Mouse (Mus musculus): ENCODE measurements around the gene Mug2. TPM values are rescaled to one million over a fixed set of nuclear protein-coding genes. Genes with fewer than 3 reads are reported as not detected.
A peak's percentile ranks its signal among the peaks of the same experiment; 100 is the strongest.
"Not testable (repeated sequence)": the region's sequence is repeated elsewhere in the genome, so short reads cannot be mapped to it uniquely, and the experiment has no call there.

The Mug2 gene
- total RNA-seq (2014; rRNA removed), result not detected in 2 replicates
- polyA plus RNA-seq (2015; fragmentation: Nextera tagmentation; extraction: Ambion mirVana), result not detected in 2 replicates

GRCm38 (mm10) chr6:122006461-122006860 lies at the start of gene Mug2:
Gene Mug2, plus strand, starts transcription at chr6:122006761.
- H3K27ac ChIP-seq; H3K9ac ChIP-seq (replicated peaks; ENCODE audit: low read length); H3K4me3 ChIP-seq (ENCODE audit: low read length); H3K27me3 ChIP-seq (ENCODE audit: insufficient read depth, low read length); ATAC-seq; H3K4me2 ChIP-seq (ENCODE audit: low read depth, low read length); H3K4me1 ChIP-seq (ENCODE audit: insufficient read depth, low read length); H3K9me3 ChIP-seq (ENCODE audit: low read length); H3K36me3 ChIP-seq (ENCODE audit: insufficient read depth, low read length); DNase-seq (ENCODE audit: low spot score): not testable (repeated sequence)
- WGBS, result no CpG with 5 or more reads among the region's 3 CpGs

DNA sequence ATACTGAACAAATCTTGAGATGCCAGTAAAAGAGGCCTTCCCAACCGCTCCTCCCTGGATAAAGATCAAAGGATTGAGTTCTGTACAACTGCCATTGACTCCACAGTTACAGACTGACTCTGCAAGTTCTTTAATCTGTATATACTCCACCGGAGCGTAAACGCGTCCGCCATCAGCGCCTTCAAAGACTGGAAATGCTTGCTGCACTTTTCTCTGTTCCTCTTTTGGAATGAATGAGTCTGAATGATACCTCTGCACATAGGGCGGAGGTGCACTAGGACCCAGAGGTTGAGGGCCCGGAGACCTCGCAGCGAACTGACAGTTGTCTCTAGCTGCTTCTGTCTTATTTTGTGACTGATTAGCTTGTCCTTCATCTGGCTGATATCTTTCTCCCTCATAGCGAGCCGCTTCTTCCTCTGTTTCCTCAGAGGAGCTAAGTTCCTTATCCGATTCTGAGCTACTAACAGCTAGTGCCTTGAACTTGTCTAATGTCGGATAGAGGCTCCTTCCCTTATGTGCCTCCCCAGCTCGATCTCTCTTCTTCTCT lies 48.7 kb upstream of the Mug2 start:
- H3K27me3 ChIP-seq (ENCODE audit: insufficient read depth, low read length); H3K4me2 ChIP-seq (ENCODE audit: low read depth, low read length); H3K9me3 ChIP-seq (ENCODE audit: low read length); H3K9ac ChIP-seq (replicated peaks; ENCODE audit: low read length); H3K4me3 ChIP-seq (ENCODE audit: low read length); H3K27ac ChIP-seq; H3K4me1 ChIP-seq (ENCODE audit: insufficient read depth, low read length); H3K36me3 ChIP-seq (ENCODE audit: insufficient read depth, low read length); DNase-seq (ENCODE audit: low spot score); ATAC-seq: not testable (repeated sequence)
- 91% methylated on average over 16 of the region's 16 CpGs for WGBS

DNA sequence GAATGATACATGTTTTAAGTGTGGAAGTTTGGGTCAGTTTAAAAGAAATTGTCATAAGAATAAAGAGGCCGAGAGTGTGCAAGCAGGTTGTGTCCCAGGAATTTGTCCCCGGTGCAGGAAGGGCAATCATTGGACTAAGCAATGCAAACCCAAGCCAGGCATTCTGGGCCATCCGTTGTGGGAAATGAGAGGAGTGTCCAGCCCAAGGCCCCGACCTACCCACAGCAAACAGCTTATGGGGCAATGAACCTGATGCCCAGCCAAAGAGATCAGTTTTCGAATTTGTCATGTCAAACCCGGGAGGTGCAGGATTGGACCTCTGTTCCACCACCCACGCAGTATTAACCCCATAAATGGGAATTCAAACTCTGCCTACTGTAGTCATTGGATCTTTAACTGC lies 30.9 kb upstream of the Mug2 start:
- DNase-seq (ENCODE audit: low spot score), result no peak
- H3K27ac ChIP-seq, result no peak overlapping the region
- H3K27me3 ChIP-seq (ENCODE audit: insufficient read depth, low read length), result no peaks in the 10 kb centered on the region
- H3K9ac ChIP-seq (replicated peaks; ENCODE audit: low read length), result no peak overlapping the region
- ATAC-seq, result no peak
- WGBS, result 78% methylated on average over 7 of the region's 7 CpGs
- no peaks in the 10 kb centered on the region for H3K36me3 ChIP-seq (ENCODE audit: insufficient read depth, low read length)
- no peak overlapping the region for H3K4me3 ChIP-seq (ENCODE audit: low read length)
- no peak overlapping the region for H3K4me2 ChIP-seq (ENCODE audit: low read depth, low read length)
- H3K9me3 ChIP-seq (ENCODE audit: low read length), result no peaks in the 10 kb centered on the region
- no peak for TF ChIP-seq CTCF (IDR thresholded peaks at IDR 0.05; ENCODE audit: low read depth)
- H3K4me1 ChIP-seq (ENCODE audit: insufficient read depth, low read length), result no peaks in the 10 kb centered on the region

DNA sequence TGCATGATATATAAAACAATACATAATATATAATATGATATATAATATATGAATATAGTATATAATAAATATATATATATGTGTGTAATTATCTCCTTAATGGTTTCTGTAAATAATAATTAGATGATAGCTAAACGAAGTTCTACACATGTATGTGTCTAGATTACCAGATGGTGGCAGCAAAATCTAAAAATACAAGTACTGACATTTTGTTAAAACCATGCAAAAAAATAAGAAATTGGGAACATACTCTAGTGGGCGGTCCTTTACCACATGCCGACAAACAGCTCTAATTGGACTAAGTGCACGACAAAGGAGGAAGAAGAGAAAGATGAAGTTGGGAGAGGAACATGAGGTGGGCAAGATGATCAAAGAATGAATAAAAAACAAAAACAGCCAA lies 94.3 kb downstream of the Mug2 start:
- ATAC-seq (no peak), DNase-seq (ENCODE audit: low spot score) (peak; percentile 2)
- WGBS, result 81% methylated on average over 4 of the region's 4 CpGs

GRCm38 (mm10) chr6:122101671-122102070 lies 95.1 kb downstream of the Mug2 start:
- Histone ChIP-seq H3K36me3 (ENCODE audit: insufficient read depth, low read length) (no peaks in the 10 kb centered on the region), H3K27me3 (ENCODE audit: insufficient read depth, low read length) (no peaks in the 10 kb centered on the region), H3K4me1 (ENCODE audit: insufficient read depth, low read length) (no peaks in the 10 kb centered on the region), H3K4me3 (ENCODE audit: low read length) (no peak overlapping the region), H3K9ac (replicated peaks; ENCODE audit: low read length) (no peak overlapping the region), H3K9me3 (ENCODE audit: low read length) (no peaks in the 10 kb centered on the region), H3K4me2 (ENCODE audit: low read depth, low read length) (no peak overlapping the region), H3K27ac (no peak overlapping the region)
- no peak for DNase-seq (ENCODE audit: low spot score)
- TF ChIP-seq CTCF (IDR thresholded peaks at IDR 0.05; ENCODE audit: low read depth), result no peak
- WGBS, result 77% methylated on average over 1 of the region's 1 CpGs
- ATAC-seq, result no peak

More for the DNA sequence above, 94.3 kb downstream of the Mug2 start:
- TF ChIP-seq CTCF (IDR thresholded peaks at IDR 0.05; ENCODE audit: low read depth), result no peak
- no peak overlapping the region for H3K4me2 ChIP-seq (ENCODE audit: low read depth, low read length)
- no peaks in the 10 kb centered on the region for H3K4me1 ChIP-seq (ENCODE audit: insufficient read depth, low read length)
- H3K9ac ChIP-seq (replicated peaks; ENCODE audit: low read length), result no peak overlapping the region
- no peaks in the 10 kb centered on the region for H3K9me3 ChIP-seq (ENCODE audit: low read length)
- no peak overlapping the region for H3K27ac ChIP-seq
- H3K27me3 ChIP-seq (ENCODE audit: insufficient read depth, low read length), result no peaks in the 10 kb centered on the region
- no peaks in the 10 kb centered on the region for H3K36me3 ChIP-seq (ENCODE audit: insufficient read depth, low read length)
- H3K4me3 ChIP-seq (ENCODE audit: low read length), result no peak overlapping the region

DNA sequence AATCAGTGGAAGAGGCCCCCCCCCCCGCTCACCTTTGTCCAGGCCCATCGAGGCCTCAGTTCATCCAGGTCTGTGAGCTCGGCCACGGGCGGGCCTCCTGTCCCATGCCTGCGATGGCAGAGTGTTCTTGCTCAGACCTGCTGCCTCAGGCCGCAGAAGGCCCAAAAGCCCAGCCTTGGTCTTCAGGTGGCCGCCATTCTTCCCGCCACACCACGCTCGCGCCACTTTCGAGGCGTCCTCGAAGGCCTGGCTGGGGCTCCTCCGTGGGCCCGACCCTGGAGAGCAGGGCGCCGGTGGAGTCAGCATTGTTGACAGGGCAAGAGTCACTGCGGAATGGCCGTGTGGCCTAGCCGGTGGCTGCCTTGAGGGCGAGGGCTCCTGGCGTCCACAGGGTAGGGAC lies 110.4 kb downstream of the Mug2 start:
- ATAC-seq (no peak), DNase-seq (ENCODE audit: low spot score) (no peak)
- no peak for TF ChIP-seq CTCF (IDR thresholded peaks at IDR 0.05; ENCODE audit: low read depth)
- no peaks in the 10 kb centered on the region for H3K27me3 ChIP-seq (ENCODE audit: insufficient read depth, low read length)
- no peaks in the 10 kb centered on the region for H3K9me3 ChIP-seq (ENCODE audit: low read length)
- H3K4me2 ChIP-seq (ENCODE audit: low read depth, low read length), result no peak overlapping the region
- H3K9ac ChIP-seq (replicated peaks; ENCODE audit: low read length), result no peak overlapping the region
- no peaks in the 10 kb centered on the region for H3K36me3 ChIP-seq (ENCODE audit: insufficient read depth, low read length)
- H3K4me1 ChIP-seq (ENCODE audit: insufficient read depth, low read length), result no peaks in the 10 kb centered on the region
- H3K4me3 ChIP-seq (ENCODE audit: low read length), result no peak overlapping the region
- 93% methylated on average over 24 of the region's 24 CpGs for WGBS
- no peak overlapping the region for H3K27ac ChIP-seq

- no peaks in the 10 kb centered on the region for H3K4me1 ChIP-seq (ENCODE audit: insufficient read depth, low read length)
- no peak overlapping the region for H3K4me3 ChIP-seq (ENCODE audit: low read length)
- H3K36me3 ChIP-seq (ENCODE audit: insufficient read depth, low read length), result no peaks in the 10 kb centered on the region
- no peaks in the 10 kb centered on the region for H3K9me3 ChIP-seq (ENCODE audit: low read length)
- no peak for ATAC-seq
- no peak overlapping the region for H3K4me2 ChIP-seq (ENCODE audit: low read depth, low read length)
- no peak for TF ChIP-seq CTCF (IDR thresholded peaks at IDR 0.05; ENCODE audit: low read depth)
- DNase-seq (ENCODE audit: low spot score), result no peak
- H3K27me3 ChIP-seq (ENCODE audit: insufficient read depth, low read length), result no peaks in the 10 kb centered on the region
- H3K9ac ChIP-seq (replicated peaks; ENCODE audit: low read length), result no peak overlapping the region
- 55% methylated on average over 2 of the region's 2 CpGs for WGBS
- no peak overlapping the region for H3K27ac ChIP-seq
These were observed 123.0 kb downstream of the Mug2 start for GRCm38 (mm10) chr6:122129521-122129920.

Other genes starting within 250 kb of the Mug2 start
- gene Mug1, start 168.2 kb upstream of the Mug2 start, total RNA-seq (2014; rRNA removed), result not detected in 2 replicates
- gene Mug1, start 168.2 kb upstream of the Mug2 start, polyA plus RNA-seq (2015; fragmentation: Nextera tagmentation; extraction: Ambion mirVana), result not detected in 2 replicates